Mouse (Mus musculus) testis, adult 2 months (tissue): Measurements from ENCODE around the gene Fkbpl. TPM values are rescaled to one million over a fixed set of nuclear protein-coding genes. Genes with fewer than 3 reads are reported as not detected.
A peak's percentile ranks its signal among the peaks of the same experiment; 100 is the strongest.

Experiments used
- H3K27ac ChIP-seq: fragments of 200-500 bp; 2 replicates; pipeline ENCODE4 v1.5.1; 2012; ENCODE audit warnings: low read depth, low read length; ENCODE audit not compliant: control insufficient read depth, insufficient read depth
- H3K27me3 ChIP-seq: fragments of 200-500 bp; 2 replicates; pipeline ENCODE4 v1.6.1; 2012; ENCODE audit warnings: mild to moderate bottlenecking, low read length, moderate library complexity; ENCODE audit not compliant: control insufficient read depth, insufficient read depth
- H3K36me3 ChIP-seq: fragments of 200-500 bp; 2 replicates; pipeline ENCODE4 v1.6.1; 2012; ENCODE audit warnings: mild to moderate bottlenecking, low read length; ENCODE audit not compliant: control insufficient read depth, insufficient read depth
- H3K4me1 ChIP-seq: fragments of 200-500 bp; 2 replicates; pipeline ENCODE4 v1.6.1; 2012; ENCODE audit warnings: low read length; ENCODE audit not compliant: control insufficient read depth, insufficient read depth
- H3K4me3 ChIP-seq: fragments of 200-500 bp; 2 replicates; pipeline ENCODE4 v1.5.1; 2012; ENCODE audit warnings: low read depth, mild to moderate bottlenecking, low read length, moderate library complexity, mixed read lengths; ENCODE audit not compliant: control insufficient read depth
- CTCF ChIP-seq: fragments of 200-500 bp; IDR thresholded peaks from 2 replicates; pipeline ENCODE4 v1.5.1; 2012; ENCODE audit warnings: low read depth, mild to moderate bottlenecking, inconsistent platforms, low read length, moderate library complexity; ENCODE audit not compliant: control insufficient read depth, insufficient read depth, insufficient replicate concordance
- POLR2A ChIP-seq: fragments of 200-500 bp; IDR thresholded peaks from 2 replicates; pipeline ENCODE4 v1.6.1; 2012; ENCODE audit warnings: low read depth, mild to moderate bottlenecking, inconsistent platforms, low read length, moderate library complexity; ENCODE audit not compliant: control insufficient read depth
- polyA plus RNA-seq: library from polyadenylated mRNA; depleted of rRNA; stranded (reverse); fragments of >200 nt; gene quantifications from 2 replicates; pipeline ENCODE4 v1.2.3, GENCODE M21; 2012; rRNA removed

Fkbpl gene
- 156 and 172 TPM in 2 replicates for polyA plus RNA-seq

- Histone ChIP-seq H3K36me3 (no peaks in the 10 kb centered on the region), H3K27me3 (no peaks in the 10 kb centered on the region), H3K27ac (peak within 1 kb of the TSS; percentile 72), H3K4me3 (peak within 1 kb of the TSS; percentile 95), H3K4me1 (peaks cover 21% of the 10 kb centered on the region)
- peak; percentile 85 for TF ChIP-seq POLR2A
- TF ChIP-seq CTCF: no peak
Observed at GRCm38 (mm10) chr17:34644608-34645007, at the start of gene Fkbpl. Gene Fkbpl (plus strand): TSS chr17:34644764.

- Histone ChIP-seq H3K27ac (no peak overlapping the region), H3K36me3 (no peaks in the 10 kb centered on the region), H3K4me3 (no peak overlapping the region), H3K27me3 (0 out of 2 replicates have a peak, but pooled peaks cover 2% of the 10 kb centered on the region), H3K4me1 (peaks cover 12% of the 10 kb centered on the region)
- TF ChIP-seq POLR2A: no peak
- no peak for TF ChIP-seq CTCF
Observed at GRCm38 (mm10) chr17:34596098-34596497, 48.5 kb upstream of the Fkbpl start.

DNA sequence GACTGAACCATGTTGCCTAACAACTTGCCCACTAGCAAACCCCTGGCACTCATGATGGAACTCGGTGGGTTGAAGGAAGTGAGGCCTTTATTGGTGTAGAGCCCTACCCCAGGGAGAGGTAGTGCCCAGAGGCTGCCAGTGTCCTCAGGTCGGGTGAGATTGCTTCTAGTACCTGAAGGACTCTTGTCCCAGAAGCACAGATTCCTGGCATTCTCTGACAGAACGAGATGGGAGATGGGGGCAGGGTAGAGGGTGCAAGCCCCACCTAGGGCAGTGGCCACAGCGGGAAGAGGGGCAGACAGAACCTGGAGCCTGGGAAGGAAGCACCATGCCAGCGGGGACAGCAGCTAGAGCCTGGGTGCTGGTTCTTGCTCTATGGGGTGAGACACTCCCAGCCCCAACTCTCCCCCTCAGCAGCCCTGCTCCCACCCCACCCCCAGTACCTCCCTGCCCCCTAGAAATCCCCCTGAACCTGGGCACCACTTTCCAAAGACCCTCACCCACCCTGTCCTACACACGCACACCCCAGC is 46.9 kb upstream of the Fkbpl start, which contains the start of gene Ager:
Ager (plus strand) TSS at position 297 of the 530 bp plus-strand sequence.
- Histone ChIP-seq H3K4me3 (no peak within 1 kb of the TSS), H3K4me1 (peaks cover 3% of the 10 kb centered on the region; the same call in 1 of the 2 replicates), H3K36me3 (no peaks in the 10 kb centered on the region), H3K27me3 (no peaks in the 10 kb centered on the region), H3K27ac (no peak within 1 kb of the TSS)
- no peak for TF ChIP-seq POLR2A
- TF ChIP-seq CTCF: no peak

GRCm38 (mm10) chr17:34599891-34600290 is 44.7 kb upstream of the Fkbpl start:
- Histone ChIP-seq H3K4me1 (no peaks in the 10 kb centered on the region; the same call in 1 of the 2 replicates), H3K36me3 (no peaks in the 10 kb centered on the region), H3K27me3 (no peaks in the 10 kb centered on the region), H3K4me3 (no peak overlapping the region), H3K27ac (no peak overlapping the region)
- TF ChIP-seq CTCF (no peak), POLR2A (no peak)

DNA sequence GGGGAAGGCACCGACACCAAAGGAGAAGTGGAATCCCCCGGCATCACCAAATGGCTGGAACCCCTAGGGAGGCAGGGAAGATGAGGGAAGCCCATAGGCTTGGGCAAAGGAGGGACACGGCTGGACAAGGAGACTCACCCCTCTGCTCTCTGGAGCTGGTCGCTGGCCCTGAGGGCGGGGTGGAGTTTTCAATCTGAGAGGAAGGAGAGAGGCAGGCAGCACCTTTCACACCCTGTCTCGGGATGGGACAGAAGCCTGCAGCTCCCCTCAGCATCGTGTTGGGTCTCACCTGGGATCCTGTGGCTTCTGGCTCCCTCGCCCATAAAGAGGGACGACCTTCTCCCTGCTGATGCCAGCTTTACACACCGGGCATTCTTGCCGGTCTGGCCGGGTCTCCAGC is 42.8 kb upstream of the Fkbpl start:
- no peaks in the 10 kb centered on the region for H3K27me3 ChIP-seq
- TF ChIP-seq CTCF (no peak), POLR2A (no peak)
- H3K27ac ChIP-seq: no peak overlapping the region
- peaks cover 10% of the 10 kb centered on the region for H3K4me1 ChIP-seq
- peak overlapping the region; percentile 90 for H3K4me3 ChIP-seq
- H3K36me3 ChIP-seq: no peaks in the 10 kb centered on the region

DNA sequence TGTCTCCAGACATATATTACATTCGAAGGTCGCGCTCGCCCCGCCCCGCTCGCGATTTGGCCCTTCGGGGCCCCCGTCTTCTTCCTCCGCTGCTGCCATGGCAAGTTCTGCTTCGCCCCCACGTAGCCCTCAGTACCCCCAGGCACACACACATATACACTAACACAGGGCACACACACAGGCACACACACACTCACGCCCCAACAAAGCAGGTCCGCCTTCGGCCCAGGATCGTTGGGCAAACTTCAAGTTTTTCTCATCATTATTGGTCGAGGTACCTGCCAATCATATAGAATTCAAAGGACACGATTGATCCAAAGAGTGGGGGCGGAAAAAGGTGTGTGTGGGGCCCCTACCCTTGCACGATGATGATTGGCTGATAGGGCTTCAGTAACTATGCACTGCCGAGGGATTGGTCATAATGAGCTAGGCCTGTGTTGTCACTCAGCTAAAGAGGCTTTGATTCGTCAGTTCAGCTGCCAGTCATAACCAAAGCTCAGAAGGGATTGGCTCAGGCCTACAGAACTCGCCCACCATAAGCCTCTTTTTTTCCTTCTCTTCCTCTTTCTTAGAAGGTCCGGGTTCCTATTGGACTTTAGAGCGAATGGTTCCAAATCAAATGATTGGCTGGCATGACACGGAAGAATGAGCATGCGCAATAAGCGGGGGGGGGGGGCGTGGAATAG is 41.0 kb upstream of the Fkbpl start, which contains the start of gene Rnf5:
Rnf5 (minus strand) TSS at position 316 of the 686 bp plus-strand sequence.
- no peaks in the 10 kb centered on the region for H3K36me3 ChIP-seq
- peak within 1 kb of the TSS; percentile 90 for H3K4me3 ChIP-seq
- peak within 1 kb of the TSS; percentile 97 for H3K27ac ChIP-seq
- TF ChIP-seq POLR2A (peak; percentile 29; the same call in 1 of the 2 replicates), CTCF (no peak)
- H3K4me1 ChIP-seq: peaks cover 10% of the 10 kb centered on the region
- H3K27me3 ChIP-seq: no peaks in the 10 kb centered on the region

DNA sequence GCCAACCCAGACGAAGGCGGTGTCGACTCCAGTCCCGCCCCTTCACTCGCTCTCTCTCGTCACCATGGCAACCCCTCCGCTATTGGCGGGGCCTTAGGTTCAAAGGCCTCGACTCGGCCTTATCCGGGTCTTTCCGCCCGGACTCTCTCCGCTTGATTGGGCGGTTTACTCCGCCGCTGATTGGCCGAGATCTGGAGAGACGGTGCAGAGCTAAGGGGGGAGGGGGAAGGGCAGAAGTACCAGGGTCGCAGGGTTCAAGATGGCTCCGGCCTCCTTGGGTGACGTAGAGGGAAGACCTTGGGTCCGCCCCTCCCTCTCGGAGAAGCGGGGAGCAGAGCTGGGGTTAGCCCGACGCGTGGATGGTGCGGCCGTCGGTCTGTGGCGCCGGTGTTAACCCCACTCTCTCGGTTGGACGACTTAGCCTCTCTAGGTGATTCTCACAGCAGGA is 40.5 kb upstream of the Fkbpl start, which contains the start of gene Agpat1:
Agpat1 (plus strand) TSS at position 202 of the 448 bp plus-strand sequence.
- H3K27me3 ChIP-seq: no peaks in the 10 kb centered on the region
- peaks cover 10% of the 10 kb centered on the region for H3K4me1 ChIP-seq
- H3K4me3 ChIP-seq: peak within 1 kb of the TSS; percentile 90
- no peaks in the 10 kb centered on the region for H3K36me3 ChIP-seq
- H3K27ac ChIP-seq: peak within 1 kb of the TSS; percentile 97
- TF ChIP-seq POLR2A (peak; percentile 98), CTCF (no peak)
